Mouse (Mus musculus): Measurements from ENCODE around the gene Gga1.

DNA sequence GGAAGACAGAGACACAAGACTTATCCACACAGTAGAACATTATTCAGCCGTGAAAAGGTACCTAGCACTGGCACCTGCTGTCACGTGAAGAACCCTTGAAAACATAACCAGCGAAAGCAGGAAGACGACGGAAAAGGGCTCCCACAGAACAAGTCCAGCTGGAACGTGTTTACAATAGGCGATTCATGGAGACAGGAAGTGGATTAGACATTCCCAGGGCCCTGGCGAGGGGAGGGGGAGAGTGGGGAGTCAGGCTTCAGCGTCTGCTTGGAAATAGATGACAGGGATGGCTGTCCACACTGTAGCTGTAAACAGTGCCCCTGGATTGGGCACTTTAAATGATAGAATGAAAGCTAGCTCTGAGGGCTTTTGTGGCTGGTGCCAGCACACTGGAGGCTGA, 8.6 kb upstream of the Gga1 start:
- TF ChIP-seq CTCF (IDR thresholded peaks at IDR 0.05; ENCODE audit: insufficient read depth, low read depth, low read length), result no peak
- TF ChIP-seq POLR2A (IDR thresholded peaks at IDR 0.05; ENCODE audit: insufficient read depth, low read depth, low read length), result no peak
